Mouse (Mus musculus): Measurements from ENCODE around the gene Aamp. TPM values are rescaled to one million over a fixed set of nuclear protein-coding genes. Genes with fewer than 3 reads are reported as not detected.
"Not testable (repeated sequence)": the region's sequence is repeated elsewhere in the genome, so short reads cannot be mapped to it uniquely, and the experiment has no call there.

Aamp gene
- total RNA-seq, 1 experiment from 2014 or later: 131 TPM

DNA sequence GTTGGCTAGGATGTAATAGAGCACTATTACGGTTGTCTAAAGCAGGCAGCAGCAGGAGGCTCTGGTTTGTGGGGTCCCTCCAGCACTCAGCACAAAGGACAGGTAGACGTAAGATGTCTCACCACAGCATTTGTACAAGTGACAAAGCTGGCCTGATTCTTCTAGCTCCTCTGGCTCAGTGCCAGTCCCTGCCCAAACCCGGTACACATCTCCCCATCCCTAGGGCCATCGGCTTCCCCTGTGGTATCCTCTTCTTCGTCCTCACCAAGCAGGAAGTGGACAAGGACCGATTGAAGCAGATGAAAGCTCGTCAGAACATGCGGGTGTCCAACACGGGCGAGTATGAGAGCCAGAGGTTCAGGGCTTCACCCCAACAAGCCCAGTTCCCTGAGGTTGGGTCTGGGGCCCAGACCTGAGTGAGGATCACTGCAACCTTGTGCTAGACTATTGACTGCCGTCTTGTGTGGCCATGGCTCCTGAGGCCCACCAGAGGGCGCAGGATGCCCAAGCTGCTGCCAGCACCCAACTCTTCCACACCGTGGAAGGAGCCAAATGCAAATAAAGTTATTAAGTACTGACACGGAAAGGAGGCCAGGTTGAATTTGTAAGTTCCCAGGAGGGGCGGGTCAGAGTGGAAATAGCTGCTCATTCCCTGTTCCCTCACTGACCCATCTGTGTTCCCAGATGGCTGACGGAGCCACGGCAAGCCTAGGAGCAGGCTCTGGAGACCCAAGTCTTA, 2.5 kb upstream of the Aamp start:
- ATAC-seq (replicated peaks; ENCODE audit: insufficient number of reproducible peaks, low FRiP score, low TSS enrichment, poor library complexity, severe bottlenecking): not testable (repeated sequence)

DNA sequence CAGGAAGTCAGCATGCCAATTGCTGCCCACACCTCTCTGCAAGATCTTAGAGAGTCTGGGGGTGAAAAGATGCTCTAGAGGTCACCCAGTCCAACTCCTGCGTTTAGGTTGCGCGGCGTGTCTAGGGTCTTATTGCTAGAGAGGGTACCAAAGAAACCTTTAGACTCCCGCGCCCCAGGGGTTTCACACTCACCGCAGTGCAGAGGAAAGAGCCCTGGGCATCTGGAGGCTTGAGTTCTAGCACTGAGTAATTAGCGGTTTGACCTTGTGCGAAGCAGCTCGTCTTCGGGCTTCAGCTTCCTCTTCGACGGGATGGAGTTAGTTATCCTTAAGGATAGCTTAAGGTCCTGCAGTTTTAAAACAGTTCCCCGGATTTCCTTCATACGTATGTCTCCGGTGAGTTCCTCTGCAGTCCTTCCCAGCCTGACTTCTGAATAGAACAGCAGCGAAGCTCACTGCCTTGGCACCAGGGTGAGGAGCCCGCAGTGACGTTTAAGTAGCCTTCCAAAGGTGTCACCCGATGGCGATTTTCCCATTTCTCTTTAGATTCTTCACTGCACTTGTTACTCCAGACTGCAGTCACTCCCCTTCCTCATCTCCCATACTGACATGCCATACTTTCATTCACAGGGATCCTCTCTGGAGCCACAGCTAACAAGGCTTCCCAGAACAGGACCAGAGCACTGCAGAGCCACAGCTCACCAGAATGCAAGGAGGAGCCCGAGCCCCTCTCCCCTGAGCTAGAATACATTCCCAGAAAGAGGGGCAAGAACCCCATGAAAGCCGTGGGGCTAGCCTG, 873 bp upstream of the Aamp start:
- peak; percentile 0; the same call in 1 of the 2 replicates for ATAC-seq (replicated peaks; ENCODE audit: insufficient number of reproducible peaks, low FRiP score, low TSS enrichment, poor library complexity, severe bottlenecking)

DNA sequence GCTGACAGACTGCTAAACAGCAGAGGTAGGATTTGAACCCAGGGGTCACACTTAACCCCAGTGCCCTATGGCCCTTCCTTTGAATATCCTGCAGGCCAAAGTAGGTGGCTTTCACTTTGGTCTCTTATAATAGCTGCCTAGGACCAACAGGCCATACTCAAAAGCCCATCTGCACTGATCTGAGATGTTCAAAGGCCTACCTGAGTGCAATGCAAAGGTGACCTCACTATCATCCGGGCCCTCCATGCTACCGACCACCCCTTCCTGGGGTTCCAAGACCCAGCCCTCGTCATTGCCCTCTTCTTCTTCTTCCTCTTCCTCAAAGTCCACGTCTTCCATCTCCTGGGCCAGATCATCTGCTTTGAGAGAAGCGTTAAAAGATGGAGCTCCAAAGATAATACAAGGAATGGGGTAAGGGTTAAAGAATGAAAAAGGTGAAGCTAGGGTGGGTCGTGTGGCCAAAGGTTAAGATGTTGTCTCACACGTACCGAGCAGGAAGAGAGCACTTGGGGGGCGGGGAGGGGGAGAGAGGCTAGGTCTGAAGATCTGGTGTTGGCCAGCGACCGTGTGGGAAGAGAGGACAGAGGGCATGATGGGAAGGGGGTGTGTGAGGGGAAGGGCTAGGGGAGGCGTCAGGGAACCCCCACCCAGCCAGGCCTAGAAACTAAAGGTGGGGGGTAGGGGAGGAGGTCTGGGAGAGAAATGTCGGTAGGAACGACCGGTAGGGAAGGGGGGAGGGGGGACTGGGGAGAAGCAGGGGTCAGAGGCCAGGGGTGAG, 663 bp downstream of the Aamp start:
- no peak for ATAC-seq (replicated peaks; ENCODE audit: insufficient number of reproducible peaks, low FRiP score, low TSS enrichment, poor library complexity, severe bottlenecking)

DNA sequence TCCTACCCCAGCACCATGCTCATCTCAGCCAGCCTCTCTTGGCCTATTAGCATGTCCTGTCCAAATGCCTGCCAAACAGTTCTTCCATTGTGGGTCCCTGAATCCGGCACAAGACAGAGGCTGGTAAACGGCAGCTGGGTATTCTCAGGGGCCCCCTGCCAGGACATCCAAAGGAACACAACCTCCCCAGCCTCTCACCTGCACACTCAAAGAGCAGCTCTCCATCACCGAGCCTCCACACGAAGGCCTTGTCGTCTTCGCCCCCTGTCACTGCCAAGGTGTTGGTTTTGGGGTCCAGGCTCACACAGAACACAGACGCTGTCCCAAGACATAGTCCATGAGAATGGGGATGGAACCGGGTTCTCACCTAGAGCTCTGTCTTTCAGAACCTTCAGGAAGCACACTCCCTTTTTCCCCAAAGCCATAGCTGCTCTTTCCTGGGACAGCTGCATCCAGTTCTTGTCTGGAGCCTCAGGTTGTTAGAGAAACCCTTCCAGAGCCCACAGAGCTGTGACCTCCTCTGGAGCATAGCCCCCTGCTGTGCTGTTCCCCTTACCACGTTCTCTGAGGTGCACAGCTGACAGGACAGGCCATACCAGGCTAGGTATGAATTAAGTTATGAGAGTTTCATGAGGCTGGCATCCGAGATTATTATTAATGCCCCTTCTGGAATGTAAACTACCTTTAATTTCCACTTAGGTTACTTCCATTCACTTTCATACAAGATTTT, 1.5 kb downstream of the Aamp start:
- no peak for ATAC-seq (replicated peaks; ENCODE audit: insufficient number of reproducible peaks, low FRiP score, low TSS enrichment, poor library complexity, severe bottlenecking)

DNA sequence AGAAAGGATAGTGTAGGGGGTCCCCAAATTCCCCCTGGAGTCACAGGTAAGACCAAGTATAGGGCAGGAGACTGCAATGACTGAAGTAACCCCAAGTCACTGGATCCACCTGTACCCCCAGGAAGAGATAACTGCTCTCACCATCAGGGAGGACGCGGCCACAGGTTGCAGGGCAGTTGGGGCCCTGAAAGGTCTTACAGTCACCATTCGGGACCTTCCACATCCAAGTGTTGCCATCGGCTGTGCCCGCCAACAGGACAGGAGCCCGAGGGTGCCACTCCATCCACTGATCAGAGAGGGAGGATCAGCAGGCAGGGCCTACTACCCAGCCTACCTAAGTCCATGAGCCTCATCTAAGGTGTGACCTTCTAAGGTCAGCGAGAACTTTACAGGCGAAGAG, 2.7 kb downstream of the Aamp start:
- no peak for ATAC-seq (replicated peaks; ENCODE audit: insufficient number of reproducible peaks, low FRiP score, low TSS enrichment, poor library complexity, severe bottlenecking)

DNA sequence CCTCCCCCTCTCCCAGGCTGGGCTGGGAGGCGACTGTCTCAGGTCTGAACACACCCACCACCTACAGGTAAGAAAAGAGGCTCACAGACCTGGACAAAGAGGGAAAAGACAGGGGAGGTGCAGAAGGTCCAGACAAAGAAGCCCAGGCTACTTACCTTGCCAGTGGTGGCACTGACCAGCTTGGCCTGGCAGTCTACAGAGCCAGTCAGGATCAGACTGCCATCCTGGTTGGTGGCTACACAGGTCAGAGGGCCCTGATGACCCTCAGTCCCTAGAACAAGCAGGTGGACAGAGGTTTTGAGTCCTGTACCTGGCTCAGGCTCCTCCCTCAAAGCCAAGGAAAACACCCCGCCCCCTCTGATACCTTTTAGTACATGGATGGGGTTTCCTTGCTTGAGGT, 3.2 kb downstream of the Aamp start:
- no peak for ATAC-seq (replicated peaks; ENCODE audit: insufficient number of reproducible peaks, low FRiP score, low TSS enrichment, poor library complexity, severe bottlenecking)

DNA sequence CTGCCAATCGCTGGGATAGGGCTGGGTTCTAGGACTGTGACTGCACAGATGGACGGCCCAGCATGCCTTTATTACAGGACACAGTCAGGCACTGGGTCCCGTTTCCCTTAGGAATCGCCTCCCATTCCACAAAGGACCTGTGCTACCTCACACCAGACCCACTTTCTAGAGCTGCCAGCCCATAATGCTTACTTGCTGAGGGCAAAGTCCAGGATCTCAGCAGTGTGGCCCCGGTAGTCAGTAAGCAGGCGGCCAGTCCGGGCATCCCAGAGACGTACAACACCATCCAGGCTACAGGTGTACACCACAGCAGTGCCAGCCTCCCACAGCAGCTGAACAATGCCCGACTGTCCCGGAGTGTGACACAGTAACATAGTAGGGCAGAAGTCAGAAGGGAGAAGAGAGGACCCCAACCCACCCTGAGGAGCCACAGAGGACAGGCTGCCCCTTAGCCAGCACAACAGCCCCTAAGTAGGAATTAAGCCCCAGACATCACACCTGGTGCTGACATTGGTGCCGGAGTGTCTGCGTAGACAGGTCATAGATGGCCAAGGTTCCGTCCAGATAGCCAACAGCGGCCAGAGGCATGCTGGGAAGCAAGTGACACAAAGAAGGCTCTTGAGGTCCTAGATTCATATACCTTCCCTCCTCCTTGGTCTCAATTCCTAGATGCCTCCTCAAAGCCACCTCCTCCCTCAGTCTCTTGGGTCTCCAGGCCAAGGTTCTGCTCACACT, 3.8 kb downstream of the Aamp start:
- no peak for ATAC-seq (replicated peaks; ENCODE audit: insufficient number of reproducible peaks, low FRiP score, low TSS enrichment, poor library complexity, severe bottlenecking)

DNA sequence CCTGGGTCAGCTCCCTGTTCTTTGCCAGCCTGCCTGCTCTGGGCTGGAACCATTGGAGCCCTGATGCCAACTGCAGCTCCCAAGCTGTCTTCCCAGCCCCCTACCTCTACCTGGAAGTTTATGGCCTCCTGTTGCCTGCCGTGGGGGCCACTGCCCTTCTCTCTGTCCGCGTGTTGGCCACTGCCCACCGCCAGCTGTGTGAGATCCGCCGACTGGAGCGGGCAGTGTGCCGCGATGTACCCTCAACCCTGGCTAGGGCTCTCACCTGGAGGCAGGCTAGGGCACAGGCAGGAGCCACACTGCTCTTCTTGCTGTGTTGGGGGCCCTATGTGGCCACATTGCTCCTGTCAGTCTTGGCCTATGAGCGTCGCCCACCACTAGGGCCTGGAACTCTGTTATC, 5.5 kb downstream of the Aamp start:
- ATAC-seq (replicated peaks; ENCODE audit: insufficient number of reproducible peaks, low FRiP score, low TSS enrichment, poor library complexity, severe bottlenecking): no peak

DNA sequence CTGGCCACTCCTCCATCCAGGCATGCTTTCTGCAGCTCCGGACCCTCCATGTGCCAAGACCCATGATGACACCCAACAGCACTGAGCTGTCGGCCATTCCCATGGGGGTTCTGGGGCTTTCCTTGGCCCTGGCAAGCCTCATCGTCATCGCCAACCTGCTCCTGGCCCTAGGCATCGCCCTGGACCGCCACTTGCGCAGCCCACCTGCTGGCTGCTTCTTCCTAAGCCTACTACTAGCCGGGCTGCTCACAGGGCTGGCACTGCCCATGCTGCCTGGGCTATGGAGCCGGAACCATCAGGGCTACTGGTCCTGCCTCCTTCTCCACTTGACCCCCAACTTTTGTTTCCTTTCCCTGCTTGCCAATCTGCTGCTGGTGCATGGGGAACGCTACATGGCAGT, 6.0 kb downstream of the Aamp start, which contains the start of gene Gpbar1:
Gene Gpbar1 (plus strand): TSS at position 13 of the 400 bp plus-strand sequence.
- no peak for ATAC-seq (replicated peaks; ENCODE audit: insufficient number of reproducible peaks, low FRiP score, low TSS enrichment, poor library complexity, severe bottlenecking)

DNA sequence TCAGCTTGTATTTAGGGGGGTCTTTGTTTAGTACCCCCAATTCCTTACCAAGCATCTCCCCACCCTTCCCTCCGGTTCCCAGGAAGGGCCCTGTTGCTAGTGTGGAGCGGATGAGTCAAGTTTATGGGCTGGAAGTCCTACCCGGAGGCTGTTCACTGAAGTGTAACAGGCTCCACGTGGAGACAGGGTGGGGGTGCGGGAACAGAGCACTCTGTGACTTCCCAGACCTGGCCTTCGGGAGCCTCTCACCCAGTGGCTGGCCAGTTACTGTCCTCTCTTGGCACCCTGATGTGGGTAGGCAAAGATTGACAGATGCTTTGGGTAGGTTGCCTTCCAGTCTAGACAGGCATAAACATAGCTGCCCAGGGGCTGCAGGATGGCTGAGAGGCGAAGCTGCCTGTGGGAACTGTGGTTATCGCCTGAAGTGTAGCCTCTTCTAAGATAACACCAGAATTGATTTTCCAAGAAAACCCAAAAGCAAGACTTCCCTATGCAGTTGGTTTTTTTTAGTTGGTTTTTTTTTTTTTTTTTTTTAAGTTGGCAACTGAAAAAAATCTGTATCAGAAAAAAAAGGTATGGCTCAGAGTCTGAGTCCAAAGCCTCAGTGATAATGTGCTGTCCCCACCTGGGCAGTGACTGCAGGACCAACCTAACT, 6.5 kb downstream of the Aamp start:
- no peak for ATAC-seq (replicated peaks; ENCODE audit: insufficient number of reproducible peaks, low FRiP score, low TSS enrichment, poor library complexity, severe bottlenecking)

DNA sequence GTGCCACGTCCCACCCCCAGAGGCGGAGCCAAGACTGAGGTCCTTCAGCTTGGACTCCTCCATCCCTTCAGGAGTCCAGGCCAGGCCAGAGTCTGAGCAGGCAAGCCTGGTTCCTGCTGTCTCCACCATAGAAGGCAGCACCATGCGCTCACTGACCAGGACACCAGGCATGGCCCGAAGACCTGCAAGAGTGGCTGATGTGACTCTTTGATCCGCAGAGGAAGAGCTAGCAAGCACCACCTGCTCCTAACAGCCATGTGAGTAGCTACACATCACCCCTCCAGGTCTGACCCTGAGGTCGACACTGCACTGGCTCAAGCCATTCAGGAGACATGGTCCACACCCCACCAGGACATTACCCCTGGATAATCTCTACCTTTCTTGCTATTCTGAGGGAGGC, 7.5 kb downstream of the Aamp start:
- no peak for ATAC-seq (replicated peaks; ENCODE audit: insufficient number of reproducible peaks, low FRiP score, low TSS enrichment, poor library complexity, severe bottlenecking)

DNA sequence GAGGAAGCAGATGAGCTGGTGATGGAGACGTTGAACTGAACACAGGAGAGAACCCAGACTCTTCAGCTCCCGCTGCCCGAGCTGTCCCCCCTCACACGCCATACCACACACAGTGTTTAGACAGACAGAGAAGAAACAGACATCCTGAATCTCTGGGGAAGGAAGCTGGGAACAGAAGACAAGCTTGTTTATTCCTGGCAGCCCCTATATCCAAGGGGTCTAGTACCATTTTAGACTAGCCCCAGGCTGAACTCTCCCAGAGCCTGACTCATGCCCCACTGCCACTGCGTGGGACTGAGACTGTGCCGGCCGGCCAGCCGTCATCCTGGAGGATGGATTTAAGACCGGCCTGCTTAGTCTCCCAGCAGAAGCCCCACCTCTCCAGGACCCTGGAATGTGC, 9.5 kb downstream of the Aamp start:
- ATAC-seq (replicated peaks; ENCODE audit: insufficient number of reproducible peaks, low FRiP score, low TSS enrichment, poor library complexity, severe bottlenecking): no peak

DNA sequence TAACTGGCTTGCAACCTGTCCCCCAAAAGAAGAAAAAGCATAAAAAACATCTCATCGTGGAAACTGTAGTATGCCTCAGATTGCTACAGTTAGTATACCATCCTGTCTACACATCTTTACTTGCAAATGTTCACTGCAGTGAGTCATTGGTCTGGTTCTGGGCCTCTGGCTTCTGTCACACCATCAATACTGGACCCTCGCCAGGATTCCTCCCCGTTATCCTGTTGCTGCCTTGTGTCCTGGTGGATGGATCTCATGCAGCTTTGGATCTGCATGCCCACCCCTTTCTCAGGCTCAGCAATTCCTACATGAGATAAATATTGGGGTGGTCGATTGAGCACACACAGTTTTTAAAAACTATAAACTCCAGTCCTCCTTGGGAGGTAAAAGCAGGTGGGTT, 12.9 kb downstream of the Aamp start:
- ATAC-seq (replicated peaks; ENCODE audit: insufficient number of reproducible peaks, low FRiP score, low TSS enrichment, poor library complexity, severe bottlenecking): no peak

DNA sequence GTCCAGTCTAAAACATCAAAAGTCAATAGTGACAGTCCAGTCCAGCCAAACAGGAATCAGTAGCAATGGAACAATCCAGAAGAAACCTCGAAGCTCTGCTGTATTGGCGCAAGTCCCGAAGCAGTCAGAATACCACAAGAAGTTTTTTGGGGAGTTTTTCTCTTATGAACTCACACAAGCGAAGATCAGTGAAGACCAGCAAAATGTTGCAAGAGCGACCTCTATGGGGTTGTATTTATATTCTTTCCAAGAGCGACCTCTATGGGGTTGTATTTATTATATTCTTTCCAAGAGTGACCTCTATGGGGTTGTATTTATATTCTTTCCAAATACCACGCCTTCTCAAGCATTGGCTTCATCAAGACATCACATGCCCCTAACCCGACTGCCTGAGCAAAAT, 15.8 kb downstream of the Aamp start:
- no peak for ATAC-seq (replicated peaks; ENCODE audit: insufficient number of reproducible peaks, low FRiP score, low TSS enrichment, poor library complexity, severe bottlenecking)

DNA sequence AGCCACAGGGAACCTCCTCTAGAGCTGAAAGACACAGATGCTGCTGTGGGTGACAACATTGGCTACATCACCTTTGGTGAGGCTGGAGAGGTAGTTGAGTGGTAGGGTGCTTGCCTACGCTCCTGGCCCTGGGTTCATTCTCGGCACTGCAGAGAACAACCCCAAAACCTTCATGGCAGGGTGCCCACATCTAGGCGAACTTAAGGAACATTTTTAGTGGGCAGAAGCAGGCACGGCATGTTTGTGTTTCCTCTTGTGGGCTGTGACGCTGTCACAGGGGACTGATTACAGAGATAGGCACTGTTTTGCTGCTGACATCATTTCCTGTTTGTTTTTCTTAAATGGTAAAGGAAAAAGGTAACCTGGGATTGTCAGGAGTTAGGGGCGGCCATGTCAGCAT, 22.0 kb downstream of the Aamp start:
- no peak for ATAC-seq (replicated peaks; ENCODE audit: insufficient number of reproducible peaks, low FRiP score, low TSS enrichment, poor library complexity, severe bottlenecking)

DNA sequence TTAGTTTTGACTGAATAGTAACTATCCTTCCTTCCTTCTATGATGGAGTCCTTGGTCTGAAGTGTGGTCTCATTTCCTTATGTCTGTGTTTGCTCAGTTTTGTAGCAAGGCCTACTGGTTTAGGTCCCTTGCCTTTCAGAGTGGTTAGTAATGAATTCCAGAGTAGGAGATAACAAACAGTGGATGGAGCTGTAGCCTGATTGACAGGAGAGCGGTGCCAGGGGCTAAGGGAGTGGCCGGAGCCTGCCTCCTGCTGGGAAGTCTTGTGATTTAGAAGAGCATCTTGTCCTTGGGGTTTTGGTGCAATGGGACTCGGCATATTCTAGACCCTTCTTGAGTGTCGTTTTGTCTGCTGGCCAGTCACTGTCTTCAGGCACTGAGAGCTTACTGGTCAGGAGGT, 27.8 kb downstream of the Aamp start:
- no peak for ATAC-seq (replicated peaks; ENCODE audit: insufficient number of reproducible peaks, low FRiP score, low TSS enrichment, poor library complexity, severe bottlenecking)

DNA sequence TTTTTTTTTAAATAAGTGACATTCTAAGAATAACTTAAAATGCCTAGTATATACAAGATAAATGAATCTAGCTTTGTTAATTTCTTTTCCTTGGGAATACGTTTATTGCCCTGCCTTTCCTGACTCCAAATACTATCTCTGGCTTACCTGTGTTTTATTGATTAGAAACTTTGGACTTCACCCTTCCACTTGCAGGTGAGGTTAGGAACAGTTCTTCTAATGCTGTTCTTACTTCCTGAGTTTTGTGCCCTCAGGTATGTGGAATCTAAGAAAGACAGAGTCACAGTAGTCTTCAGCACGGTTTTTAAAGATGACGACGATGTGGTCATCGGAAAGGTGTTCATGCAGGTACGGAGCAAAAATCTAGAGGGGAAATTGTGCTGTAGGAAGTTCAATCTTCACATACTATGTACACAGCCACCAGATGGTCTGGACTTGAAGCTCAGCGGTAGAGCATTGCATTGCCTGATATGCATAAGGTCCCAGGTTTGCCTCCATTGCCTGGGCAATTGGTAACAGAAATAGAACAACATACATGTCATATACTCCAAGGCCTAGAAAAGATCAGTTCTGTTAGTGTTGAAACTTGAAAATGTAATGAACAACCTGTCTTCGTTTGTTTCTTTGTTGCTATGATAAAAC, 28.7 kb downstream of the Aamp start:
- no peak for ATAC-seq (replicated peaks; ENCODE audit: insufficient number of reproducible peaks, low FRiP score, low TSS enrichment, poor library complexity, severe bottlenecking)

All from monocyte, adult 5-6 weeks (primary cell).